Mouse (Mus musculus): ENCODE data around the gene Ift122. TPM values are rescaled to one million over a fixed set of nuclear protein-coding genes. Genes with fewer than 3 reads are reported as not detected.

Gene Ift122
- polyA plus RNA-seq, 1 experiment from 2014 or later: 29.0 TPM

DNA sequence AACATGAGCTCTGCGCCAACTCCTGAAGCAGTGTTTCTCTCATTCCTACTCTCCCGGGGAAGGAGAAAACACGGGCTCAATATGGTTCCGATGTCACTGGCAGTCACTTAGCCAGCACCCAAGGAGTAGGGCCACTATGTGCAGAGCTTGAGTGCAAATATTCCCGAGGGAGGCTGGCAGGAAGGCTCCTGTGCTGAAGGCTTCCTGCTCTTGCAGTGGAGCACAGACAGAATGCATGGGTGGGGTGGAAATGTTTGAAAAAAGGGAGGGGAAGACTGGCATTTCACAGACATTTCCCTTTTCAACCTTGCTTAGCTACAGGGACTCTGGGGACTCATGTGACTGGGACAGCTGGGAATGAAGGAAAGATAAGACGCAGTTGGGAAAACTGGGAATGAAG lies 25.4 kb downstream of the Ift122 start:
- H3K9ac ChIP-seq (ENCODE audit: low read length): no peak overlapping the region
- no peak overlapping the region for H3K4me2 ChIP-seq (ENCODE audit: low read depth, low read length, severe bottlenecking)
- no peaks in the 10 kb centered on the region for H3K36me3 ChIP-seq (ENCODE audit: control insufficient read depth, insufficient read depth, low read length)
- no peaks in the 10 kb centered on the region for H3K9me3 ChIP-seq (ENCODE audit: control insufficient read depth, low read length)
- no peak overlapping the region for H3K27ac ChIP-seq (ENCODE audit: low read depth, low read length)
- 0 out of 2 replicates have a peak, but pooled peaks cover 2% of the 10 kb centered on the region for H3K4me1 ChIP-seq (replicated peaks; ENCODE audit: control insufficient read depth, insufficient read depth, low read length)
- no peak for DNase-seq (ENCODE audit: low spot score)
- ATAC-seq (replicated peaks; ENCODE audit: low FRiP score): no peak
- H3K4me3 ChIP-seq (ENCODE audit: low read depth, low read length): no peak overlapping the region
- 88% methylated on average over 6 of the region's 6 CpGs for WGBS
- H3K27me3 ChIP-seq (ENCODE audit: control insufficient read depth, insufficient read depth, low read length): no peaks in the 10 kb centered on the region

DNA sequence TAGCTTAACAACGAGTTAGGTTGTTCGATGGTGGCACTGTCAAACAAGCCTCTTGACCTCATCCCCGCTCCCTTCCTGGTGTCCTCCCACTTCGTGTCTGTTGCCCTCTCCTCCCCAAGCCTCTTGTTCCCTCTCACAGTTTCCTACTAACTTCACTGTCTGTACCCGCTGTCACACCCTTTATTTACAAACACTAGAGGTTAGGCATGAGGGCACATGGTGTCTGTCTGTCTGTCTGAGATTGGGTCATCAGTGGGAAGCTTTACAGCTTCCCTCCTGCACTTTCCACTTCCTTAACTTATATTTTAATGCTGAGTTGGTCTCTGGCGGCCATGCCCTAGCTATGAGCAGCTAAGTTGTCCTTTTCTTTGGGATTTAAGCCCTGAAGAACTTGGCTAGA lies 26.5 kb downstream of the Ift122 start:
- H3K4me3 ChIP-seq (ENCODE audit: low read depth, low read length): no peak overlapping the region
- no peaks in the 10 kb centered on the region for H3K27me3 ChIP-seq (ENCODE audit: control insufficient read depth, insufficient read depth, low read length)
- ATAC-seq (replicated peaks; ENCODE audit: low FRiP score): no peak
- WGBS: 89% methylated on average over 6 of the region's 6 CpGs
- H3K4me1 ChIP-seq (replicated peaks; ENCODE audit: control insufficient read depth, insufficient read depth, low read length): 0 out of 2 replicates have a peak, but pooled peaks cover 2% of the 10 kb centered on the region
- H3K9me3 ChIP-seq (ENCODE audit: control insufficient read depth, low read length): no peaks in the 10 kb centered on the region
- no peaks in the 10 kb centered on the region for H3K36me3 ChIP-seq (ENCODE audit: control insufficient read depth, insufficient read depth, low read length)
- no peak overlapping the region for H3K9ac ChIP-seq (ENCODE audit: low read length)
- no peak overlapping the region for H3K4me2 ChIP-seq (ENCODE audit: low read depth, low read length, severe bottlenecking)
- DNase-seq (ENCODE audit: low spot score): no peak
- no peak overlapping the region for H3K27ac ChIP-seq (ENCODE audit: low read depth, low read length)

DNA sequence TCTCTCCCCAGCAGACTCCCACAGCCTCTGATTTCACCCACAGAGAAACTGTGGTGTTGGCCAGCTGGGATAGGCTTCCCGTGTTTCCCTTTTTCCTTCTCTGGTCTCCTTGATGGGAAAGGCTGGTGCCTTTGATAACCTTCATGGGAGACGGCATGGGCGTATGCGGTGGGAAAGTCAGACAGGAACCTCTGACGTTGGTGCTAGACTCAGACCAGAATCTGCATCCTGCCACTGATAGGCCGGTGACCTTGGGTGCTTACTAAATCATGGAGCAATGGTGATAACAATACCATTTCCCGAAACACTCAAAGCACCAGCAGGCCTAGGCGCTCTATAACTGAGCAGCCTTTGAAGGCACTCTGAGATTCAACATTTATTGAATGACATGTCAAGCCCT lies 27.5 kb downstream of the Ift122 start:
- WGBS: 90% methylated on average over 8 of the region's 8 CpGs
- H3K27ac ChIP-seq (ENCODE audit: low read depth, low read length): no peak overlapping the region

DNA sequence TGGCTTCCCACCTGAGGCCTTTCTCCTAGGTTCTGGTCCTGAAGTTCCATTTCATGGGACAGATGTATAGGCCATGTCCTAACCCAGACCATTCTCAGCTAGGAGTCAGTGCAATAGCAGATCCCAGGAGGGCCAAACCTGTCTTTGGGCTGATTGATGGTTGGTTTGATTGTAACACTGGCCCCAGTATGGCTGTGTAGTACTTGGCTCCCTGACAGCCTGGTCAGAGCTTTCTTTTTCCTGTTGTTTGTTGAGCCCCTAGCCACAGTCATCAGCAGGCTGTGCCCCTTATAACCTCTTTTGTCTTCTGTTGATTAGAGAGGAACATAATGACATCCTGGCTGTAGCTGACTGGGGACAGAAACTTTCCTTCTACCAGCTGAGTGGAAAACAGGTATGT lies 30.7 kb downstream of the Ift122 start:
- Histone ChIP-seq H3K4me1 (replicated peaks; ENCODE audit: control insufficient read depth, insufficient read depth, low read length) (0 out of 2 replicates have a peak, but pooled peaks cover 2% of the 10 kb centered on the region), H3K9ac (ENCODE audit: low read length) (no peak overlapping the region), H3K4me2 (ENCODE audit: low read depth, low read length, severe bottlenecking) (no peak overlapping the region), H3K27ac (ENCODE audit: low read depth, low read length) (no peak overlapping the region), H3K27me3 (ENCODE audit: control insufficient read depth, insufficient read depth, low read length) (no peaks in the 10 kb centered on the region), H3K36me3 (ENCODE audit: control insufficient read depth, insufficient read depth, low read length) (peaks cover 2% of the 10 kb centered on the region; the same call in 1 of the 2 replicates), H3K4me3 (ENCODE audit: low read depth, low read length) (no peak overlapping the region), H3K9me3 (ENCODE audit: control insufficient read depth, low read length) (no peaks in the 10 kb centered on the region)
- DNase-seq (ENCODE audit: low spot score) (no peak), ATAC-seq (replicated peaks; ENCODE audit: low FRiP score) (no peak)

More for the DNA sequence above, 27.5 kb downstream of the Ift122 start:
- H3K9ac ChIP-seq (ENCODE audit: low read length): no peak overlapping the region
- DNase-seq (ENCODE audit: low spot score) (no peak), ATAC-seq (replicated peaks; ENCODE audit: low FRiP score) (no peak)
- H3K4me1 ChIP-seq (replicated peaks; ENCODE audit: control insufficient read depth, insufficient read depth, low read length): 0 out of 2 replicates have a peak, but pooled peaks cover 2% of the 10 kb centered on the region
- no peaks in the 10 kb centered on the region for H3K27me3 ChIP-seq (ENCODE audit: control insufficient read depth, insufficient read depth, low read length)
- no peak overlapping the region for H3K4me2 ChIP-seq (ENCODE audit: low read depth, low read length, severe bottlenecking)
- H3K36me3 ChIP-seq (ENCODE audit: control insufficient read depth, insufficient read depth, low read length): no peaks in the 10 kb centered on the region
- no peaks in the 10 kb centered on the region for H3K9me3 ChIP-seq (ENCODE audit: control insufficient read depth, low read length)
- no peak overlapping the region for H3K4me3 ChIP-seq (ENCODE audit: low read depth, low read length)

DNA sequence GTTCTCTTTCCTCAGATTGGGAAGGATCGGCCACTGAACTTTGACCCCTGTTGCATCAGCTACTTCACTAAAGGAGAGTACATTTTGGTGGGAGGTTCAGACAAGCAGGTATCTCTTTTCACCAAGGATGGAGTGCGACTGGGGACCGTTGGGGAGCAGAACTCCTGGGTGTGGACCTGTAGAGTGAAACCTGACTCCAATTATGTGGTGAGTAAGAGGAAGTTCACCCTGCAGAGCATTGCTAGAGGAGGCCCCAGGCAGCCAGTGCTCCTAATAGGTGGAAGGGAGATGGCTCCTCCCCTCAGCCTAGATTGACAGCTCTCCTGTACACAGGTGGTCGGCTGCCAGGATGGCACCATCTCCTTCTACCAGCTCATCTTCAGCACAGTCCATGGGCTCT lies 33.6 kb downstream of the Ift122 start:
- no peaks in the 10 kb centered on the region for H3K27me3 ChIP-seq (ENCODE audit: control insufficient read depth, insufficient read depth, low read length)
- ATAC-seq (replicated peaks; ENCODE audit: low FRiP score) (no peak), DNase-seq (ENCODE audit: low spot score) (no peak)
- no peak overlapping the region for H3K27ac ChIP-seq (ENCODE audit: low read depth, low read length)
- H3K4me3 ChIP-seq (ENCODE audit: low read depth, low read length): no peak overlapping the region
- H3K4me2 ChIP-seq (ENCODE audit: low read depth, low read length, severe bottlenecking): no peak overlapping the region
- no peaks in the 10 kb centered on the region for H3K9me3 ChIP-seq (ENCODE audit: control insufficient read depth, low read length)
- H3K36me3 ChIP-seq (ENCODE audit: control insufficient read depth, insufficient read depth, low read length): peaks cover 2% of the 10 kb centered on the region; the same call in 1 of the 2 replicates
- 0 out of 2 replicates have a peak, but pooled peaks cover 5% of the 10 kb centered on the region for H3K4me1 ChIP-seq (replicated peaks; ENCODE audit: control insufficient read depth, insufficient read depth, low read length)
- WGBS: 75% methylated on average over 4 of the region's 4 CpGs
- no peak overlapping the region for H3K9ac ChIP-seq (ENCODE audit: low read length)

DNA sequence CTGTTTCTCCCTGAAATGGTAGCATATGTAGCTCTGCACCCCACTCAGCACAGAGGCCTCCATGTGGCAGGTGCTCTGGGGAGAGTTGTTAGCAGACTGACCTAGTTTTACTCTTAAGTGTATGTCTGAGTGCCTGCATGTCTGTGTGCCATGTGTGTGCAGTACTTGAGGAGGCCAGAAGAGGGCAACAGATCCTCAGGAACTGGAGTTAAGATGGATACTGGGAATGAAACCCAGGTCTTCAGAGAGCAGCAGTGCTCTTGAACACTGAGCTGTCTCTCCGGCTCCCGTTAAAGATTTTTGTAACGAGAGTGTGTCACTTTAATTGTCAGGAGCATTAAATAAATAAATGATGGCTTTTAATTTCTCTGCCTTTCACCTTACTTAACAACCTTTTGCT lies 35.0 kb downstream of the Ift122 start:
- Histone ChIP-seq H3K4me3 (ENCODE audit: low read depth, low read length) (no peak overlapping the region), H3K36me3 (ENCODE audit: control insufficient read depth, insufficient read depth, low read length) (peaks cover 2% of the 10 kb centered on the region; the same call in 1 of the 2 replicates), H3K9ac (ENCODE audit: low read length) (no peak overlapping the region), H3K4me1 (replicated peaks; ENCODE audit: control insufficient read depth, insufficient read depth, low read length) (0 out of 2 replicates have a peak, but pooled peaks cover 5% of the 10 kb centered on the region), H3K9me3 (ENCODE audit: control insufficient read depth, low read length) (no peaks in the 10 kb centered on the region), H3K4me2 (ENCODE audit: low read depth, low read length, severe bottlenecking) (no peak overlapping the region), H3K27ac (ENCODE audit: low read depth, low read length) (no peak overlapping the region), H3K27me3 (ENCODE audit: control insufficient read depth, insufficient read depth, low read length) (no peaks in the 10 kb centered on the region)
- peak; percentile 65 for DNase-seq (ENCODE audit: low spot score)
- no peak for ATAC-seq (replicated peaks; ENCODE audit: low FRiP score)
- 93% methylated on average over 3 of the region's 3 CpGs for WGBS

DNA sequence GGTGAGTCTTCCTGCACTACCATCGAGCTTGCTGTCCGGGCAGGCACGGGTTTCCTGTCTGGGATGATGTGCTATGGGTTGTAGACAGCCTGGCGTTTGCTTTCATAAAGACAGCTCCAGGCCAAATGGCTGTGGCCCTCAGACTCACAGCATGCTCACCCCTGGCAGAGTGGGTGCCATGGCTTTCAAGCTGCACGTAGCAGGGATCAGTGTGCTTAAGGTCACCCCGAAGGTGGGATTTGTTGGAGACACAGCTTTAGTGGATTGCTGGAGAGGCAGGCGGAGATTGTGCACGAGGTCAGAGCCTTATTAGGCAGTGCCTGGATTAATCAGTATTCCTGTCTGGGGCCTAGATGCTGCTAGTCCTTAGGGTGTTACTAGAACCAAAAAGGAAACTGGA lies 37.3 kb downstream of the Ift122 start:
- 94% methylated on average over 8 of the region's 8 CpGs for WGBS
- Histone ChIP-seq H3K4me2 (ENCODE audit: low read depth, low read length, severe bottlenecking) (no peak overlapping the region), H3K27me3 (ENCODE audit: control insufficient read depth, insufficient read depth, low read length) (no peaks in the 10 kb centered on the region), H3K9me3 (ENCODE audit: control insufficient read depth, low read length) (no peaks in the 10 kb centered on the region), H3K4me1 (replicated peaks; ENCODE audit: control insufficient read depth, insufficient read depth, low read length) (0 out of 2 replicates have a peak, but pooled peaks cover 3% of the 10 kb centered on the region), H3K9ac (ENCODE audit: low read length) (no peak overlapping the region), H3K4me3 (ENCODE audit: low read depth, low read length) (no peak overlapping the region), H3K36me3 (ENCODE audit: control insufficient read depth, insufficient read depth, low read length) (peaks cover 2% of the 10 kb centered on the region; the same call in 1 of the 2 replicates), H3K27ac (ENCODE audit: low read depth, low read length) (no peak overlapping the region)
- DNase-seq (ENCODE audit: low spot score) (no peak), ATAC-seq (replicated peaks; ENCODE audit: low FRiP score) (no peak)

DNA sequence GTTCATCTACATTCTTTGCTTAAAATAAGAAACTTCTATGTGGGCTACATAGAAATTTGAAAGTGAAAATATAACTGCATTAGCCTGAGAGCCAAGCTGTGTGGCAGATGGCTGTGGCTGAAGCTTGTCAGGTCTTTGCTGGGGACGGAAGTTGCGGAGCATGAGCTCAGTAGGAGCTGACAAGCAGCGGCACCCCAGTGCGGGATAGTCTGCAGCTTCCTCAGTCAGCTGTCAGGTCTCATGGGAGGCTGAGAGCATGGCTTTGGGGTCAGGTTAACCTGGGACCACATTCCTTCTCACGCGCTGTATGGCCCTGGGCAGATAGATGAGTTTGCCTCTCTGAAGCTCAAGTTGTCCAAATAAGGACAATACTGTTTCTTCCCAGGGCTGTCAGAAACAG lies 37.8 kb downstream of the Ift122 start:
- Histone ChIP-seq H3K27me3 (ENCODE audit: control insufficient read depth, insufficient read depth, low read length) (no peaks in the 10 kb centered on the region), H3K9ac (ENCODE audit: low read length) (no peak overlapping the region; the same call in 1 of the 2 replicates), H3K27ac (ENCODE audit: low read depth, low read length) (no peak overlapping the region), H3K36me3 (ENCODE audit: control insufficient read depth, insufficient read depth, low read length) (peaks cover 2% of the 10 kb centered on the region; the same call in 1 of the 2 replicates), H3K4me1 (replicated peaks; ENCODE audit: control insufficient read depth, insufficient read depth, low read length) (0 out of 2 replicates have a peak, but pooled peaks cover 3% of the 10 kb centered on the region), H3K4me2 (ENCODE audit: low read depth, low read length, severe bottlenecking) (no peak overlapping the region), H3K4me3 (ENCODE audit: low read depth, low read length) (no peak overlapping the region), H3K9me3 (ENCODE audit: control insufficient read depth, low read length) (no peaks in the 10 kb centered on the region)
- DNase-seq (ENCODE audit: low spot score) (no peak), ATAC-seq (replicated peaks; ENCODE audit: low FRiP score) (0 out of 2 replicates have a peak, but pooled peaks have one; percentile 30)
- 85% methylated on average over 6 of the region's 6 CpGs for WGBS

DNA sequence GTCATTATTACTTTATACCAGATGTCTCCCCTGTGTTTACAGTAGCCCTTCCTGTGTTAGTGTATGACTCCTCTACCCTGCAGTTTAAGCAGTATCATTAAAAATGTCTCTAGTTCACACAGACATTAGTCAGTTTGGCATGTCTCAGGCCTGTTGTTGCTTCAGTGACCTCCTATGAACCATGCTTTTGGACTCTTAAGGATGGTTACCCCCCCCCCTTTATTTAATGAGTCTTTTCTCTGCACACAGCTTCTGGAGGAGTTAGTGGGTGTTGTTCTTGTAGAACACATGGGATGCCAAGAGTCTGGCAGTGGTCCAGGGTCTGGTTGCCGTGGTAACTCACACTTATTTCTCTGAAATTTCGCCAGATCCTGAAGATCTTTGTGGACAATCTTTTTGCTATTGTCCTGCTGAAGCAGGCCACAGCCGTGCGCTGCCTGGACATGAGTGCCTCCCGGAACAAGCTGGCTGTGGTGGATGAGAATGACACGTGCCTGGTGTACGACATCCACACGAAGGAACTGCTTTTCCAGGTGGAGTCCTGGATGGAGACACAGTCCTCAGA lies 38.3 kb downstream of the Ift122 start:
- H3K9ac ChIP-seq (ENCODE audit: low read length): no peak overlapping the region
- peak; percentile 44 for ATAC-seq (replicated peaks; ENCODE audit: low FRiP score)
- no peaks in the 10 kb centered on the region for H3K27me3 ChIP-seq (ENCODE audit: control insufficient read depth, insufficient read depth, low read length)
- H3K4me2 ChIP-seq (ENCODE audit: low read depth, low read length, severe bottlenecking): no peak overlapping the region
- peaks cover 2% of the 10 kb centered on the region; the same call in 1 of the 2 replicates for H3K36me3 ChIP-seq (ENCODE audit: control insufficient read depth, insufficient read depth, low read length)
- DNase-seq (ENCODE audit: low spot score): no peak
- 65% methylated on average over 8 of the region's 8 CpGs for WGBS
- no peak overlapping the region for H3K27ac ChIP-seq (ENCODE audit: low read depth, low read length)
- 0 out of 2 replicates have a peak, but pooled peaks cover 3% of the 10 kb centered on the region for H3K4me1 ChIP-seq (replicated peaks; ENCODE audit: control insufficient read depth, insufficient read depth, low read length)
- H3K4me3 ChIP-seq (ENCODE audit: low read depth, low read length): no peak overlapping the region
- no peaks in the 10 kb centered on the region for H3K9me3 ChIP-seq (ENCODE audit: control insufficient read depth, low read length)

Measured in forebrain, embryonic 11.5 days (tissue).